Mouse (Mus musculus) retina, postnatal 7 days (tissue): ENCODE results near the gene Mrgbp.

Experiments used
- DNase-seq: peaks from one replicate; pipeline ENCODE4 v3.0.0-alpha.2; 2012; ENCODE audit warnings: low read depth, low spot score

Mrgbp gene

GRCm38 (mm10) chr2:180589123-180589831, 8.2 kb downstream of the Mrgbp start, which contains the start of gene Ogfr:
Ogfr (plus strand) TSS chr2:180589245.
- DNase-seq: peak; percentile 75

GRCm38 (mm10) chr2:180597490-180597889, 16.4 kb downstream of the Mrgbp start, which contains the start of gene Col9a3:
Col9a3 (plus strand) TSS chr2:180597790.
- no peak for DNase-seq

- DNase-seq: no peak
Measured at GRCm38 (mm10) chr2:180598157-180598705, 17.1 kb downstream of the Mrgbp start.

- no peak for DNase-seq
Measured at GRCm38 (mm10) chr2:180600569-180601021, 19.5 kb downstream of the Mrgbp start.

GRCm38 (mm10) chr2:180604781-180605180, 23.7 kb downstream of the Mrgbp start:
- no peak for DNase-seq

GRCm38 (mm10) chr2:180610283-180610682, 29.2 kb downstream of the Mrgbp start:
- DNase-seq: no peak

GRCm38 (mm10) chr2:180611882-180612281, 30.8 kb downstream of the Mrgbp start:
- no peak for DNase-seq
